Mouse (Mus musculus) ES-E14 (cell line): ENCODE results near the gene Prkch. TPM values are rescaled to one million over a fixed set of nuclear protein-coding genes. Genes with fewer than 3 reads are reported as not detected.

Experiments used
- DNase-seq: peaks from one replicate; pipeline ENCODE4 v3.0.0-alpha.2; 2013; ENCODE audit warnings: low read depth, low spot score
- H3K27ac ChIP-seq: 2 replicates; pipeline ENCODE4 v1.5.1; 2012; ENCODE audit warnings: low read depth, mild to moderate bottlenecking, low read length, moderate library complexity, mixed read lengths; ENCODE audit not compliant: poor library complexity, insufficient read depth, severe bottlenecking
- H3K36me3 ChIP-seq: 2 replicates; pipeline ENCODE4 v1.6.1; 2012; ENCODE audit warnings: mild to moderate bottlenecking, low read length, moderate library complexity, mixed read lengths; ENCODE audit not compliant: control insufficient read depth, poor library complexity, insufficient read depth, severe bottlenecking
- H3K4me1 ChIP-seq, 2 experiments: fragments of 150-350 bp in 1 of 2; sonication (generic) in 1 of 2; 2 replicates each; pipeline ENCODE4 v1.6.1; 2012; ENCODE audit warnings: low read length in 2 of 2, mild to moderate bottlenecking in 1 of 2, mixed read lengths in 1 of 2; ENCODE audit not compliant: control insufficient read depth in 2 of 2, insufficient read depth in 2 of 2, poor library complexity in 1 of 2
- H3K4me3 ChIP-seq, 2 experiments: fragments of 150-350 bp in 1 of 2; sonication (generic) in 1 of 2; 2 replicates each; pipeline ENCODE4 v1.5.1; 2012; ENCODE audit warnings: low read length in 2 of 2, low read depth in 1 of 2, mild to moderate bottlenecking in 1 of 2, mixed read lengths in 1 of 2; ENCODE audit not compliant: insufficient read depth in 1 of 2, poor library complexity in 1 of 2, severe bottlenecking in 1 of 2
- H3K9ac ChIP-seq: 2 replicates; pipeline ENCODE4 v1.6.1; 2012; ENCODE audit warnings: low read depth, mild to moderate bottlenecking, low read length, mixed read lengths; ENCODE audit not compliant: poor library complexity, insufficient read depth, severe bottlenecking
- H3K9me3 ChIP-seq: fragments of 150-350 bp; sonication (generic); 2 replicates; pipeline ENCODE4 v1.6.1; 2012; ENCODE audit warnings: low read depth, mild to moderate bottlenecking, low read length; ENCODE audit not compliant: control insufficient read depth, insufficient read depth
- CHD2 ChIP-seq: IDR thresholded peaks from 2 replicates; pipeline ENCODE4 v1.6.1; 2014; ENCODE audit warnings: mild to moderate bottlenecking, low read depth, low read length, inconsistent platforms
- HCFC1 ChIP-seq: IDR thresholded peaks from 2 replicates; pipeline ENCODE4 v1.6.1; 2012; ENCODE audit warnings: low read length, inconsistent platforms, borderline replicate concordance; ENCODE audit not compliant: insufficient read depth
- MAFK ChIP-seq: IDR thresholded peaks from 2 replicates; pipeline ENCODE4 v1.6.1; 2014; ENCODE audit warnings: mild to moderate bottlenecking, low read depth, low read length, inconsistent platforms; ENCODE audit not compliant: insufficient read depth
- ZC3H11A ChIP-seq: IDR thresholded peaks from 2 replicates; pipeline ENCODE4 v1.6.1; 2012; ENCODE audit warnings: low read depth, mild to moderate bottlenecking, inconsistent platforms, low read length, borderline replicate concordance
- ZNF384 ChIP-seq: IDR thresholded peaks from 2 replicates; pipeline ENCODE4 v1.6.1; 2012; ENCODE audit warnings: low read depth, low read length, inconsistent platforms
- in situ Hi-C, 2 experiments: fragments of 600-800 bp; cut with MboI; formaldehyde crosslinking; loops; one replicate each; pipeline ENCODE4 v1.15.1; 2025; ENCODE audit warnings: low sequenced_read_pairs in 2 of 2, inconsistent platforms in 1 of 2; ENCODE audit not compliant: unreplicated experiment in 2 of 2
- total RNA-seq: library from RNA; depleted of rRNA; stranded (reverse); fragments of 300-350 nt; gene quantifications from 2 replicates; pipeline ENCODE4 v1.2.3, GENCODE M21; 2012

Prkch gene
- total RNA-seq, 1 experiment = 2.8 TPM

GRCm38 (mm10) chr12:73547646-73548045 is 37.0 kb upstream of the Prkch start:
- no peak for TF ChIP-seq ZC3H11A
- TF ChIP-seq MAFK = no peak
- no peak for TF ChIP-seq HCFC1
- TF ChIP-seq CHD2 = no peak
- no peak for TF ChIP-seq ZNF384
- DNase-seq = peak; percentile 46
- Histone ChIP-seq H3K9me3 (no peaks in the 10 kb centered on the region), H3K27ac (no peak overlapping the region), H3K4me1 (peaks cover 2 to 16% of the 10 kb centered on the region in 2 experiments; a peak in 2 of 4 replicates), H3K36me3 (no peaks in the 10 kb centered on the region), H3K9ac (no peak overlapping the region), H3K4me3 (no peak overlapping the region)
- in situ Hi-C loops = loop anchor here (25.0 kb wide), 1 partner anchor 510 kb away; no protein-coding TSS in a partner anchor

GRCm38 (mm10) chr12:73548259-73548658 is 36.3 kb upstream of the Prkch start:
- in situ Hi-C loops = loop anchor here (25.0 kb wide), 1 partner anchor 511 kb away; no protein-coding TSS in a partner anchor
- H3K4me3 ChIP-seq = no peak overlapping the region
- no peak for DNase-seq
- H3K36me3 ChIP-seq = no peaks in the 10 kb centered on the region
- H3K9ac ChIP-seq = no peak overlapping the region
- no peak overlapping the region for H3K27ac ChIP-seq
- no peaks in the 10 kb centered on the region for H3K9me3 ChIP-seq
- peaks cover 2 to 16% of the 10 kb centered on the region in 2 experiments; a peak in 2 of 4 replicates for H3K4me1 ChIP-seq
- TF ChIP-seq MAFK = no peak
- no peak for TF ChIP-seq HCFC1
- no peak for TF ChIP-seq ZC3H11A
- TF ChIP-seq ZNF384 = no peak
- no peak for TF ChIP-seq CHD2

GRCm38 (mm10) chr12:73554155-73554554 is 30.4 kb upstream of the Prkch start:
- peak; percentile 66 for DNase-seq
- H3K4me3 ChIP-seq = no peak overlapping the region
- H3K9ac ChIP-seq = no peak overlapping the region
- in situ Hi-C loops = no loop called here
- TF ChIP-seq ZNF384 = no peak
- no peak for TF ChIP-seq MAFK
- TF ChIP-seq HCFC1 = no peak
- no peak for TF ChIP-seq CHD2
- TF ChIP-seq ZC3H11A = peak; percentile 86
- no peaks in the 10 kb centered on the region for H3K36me3 ChIP-seq
- H3K9me3 ChIP-seq = no peaks in the 10 kb centered on the region
- no peak overlapping the region for H3K27ac ChIP-seq
- H3K4me1 ChIP-seq = peaks cover 0 to under 1% of the 10 kb centered on the region in 2 experiments; a peak in 1 of 4 replicates

GRCm38 (mm10) chr12:73558525-73559195 is 25.9 kb upstream of the Prkch start:
- H3K4me1 ChIP-seq = peaks cover 0 to 2% of the 10 kb centered on the region in 2 experiments; a peak in 2 of 4 replicates
- H3K36me3 ChIP-seq = no peaks in the 10 kb centered on the region
- H3K9me3 ChIP-seq = no peaks in the 10 kb centered on the region
- no peak overlapping the region for H3K9ac ChIP-seq
- H3K27ac ChIP-seq = no peak overlapping the region
- in situ Hi-C loops = no loop called here
- no peak overlapping the region for H3K4me3 ChIP-seq
- no peak for DNase-seq
- TF ChIP-seq CHD2 = no peak
- no peak for TF ChIP-seq HCFC1
- no peak for TF ChIP-seq MAFK
- TF ChIP-seq ZC3H11A = no peak
- TF ChIP-seq ZNF384 = no peak
